Mouse (Mus musculus) stomach, embryonic 14.5 days (tissue): ENCODE measurements around the gene A930018P22Rik. TPM values are rescaled to one million over a fixed set of nuclear protein-coding genes. Genes with fewer than 3 reads are reported as not detected.

Source experiments
- ATAC-seq: fragments of 200-750 bp; cut with Nextera tagmentation; 2 replicates; pipeline ENCODE4 v1.8.0; 2017; ENCODE audit warnings: low read depth, moderate TSS enrichment; ENCODE audit not compliant: insufficient number of reproducible peaks, insufficient read depth, low FRiP score
- H3K27ac ChIP-seq: fragments of 300-500 bp; sonication (generic); 2 replicates; pipeline ENCODE4 v1.5.1; 2014; ENCODE audit warnings: mild to moderate bottlenecking, low read length, moderate library complexity, mixed read lengths
- H3K27me3 ChIP-seq: fragments of 300-500 bp; sonication (generic); 2 replicates; pipeline ENCODE4 v1.6.1; 2014; ENCODE audit warnings: low read length, control low read depth, mixed read lengths; ENCODE audit not compliant: control insufficient read depth, insufficient read depth
- H3K36me3 ChIP-seq: fragments of 300-500 bp; sonication (generic); 2 replicates; pipeline ENCODE4 v1.6.1; 2014; ENCODE audit warnings: mild to moderate bottlenecking, control low read depth, low read length, moderate library complexity, mixed read lengths; ENCODE audit not compliant: control insufficient read depth, insufficient read depth
- H3K4me1 ChIP-seq: fragments of 300-500 bp; sonication (generic); 2 replicates; pipeline ENCODE4 v1.6.1; 2014; ENCODE audit warnings: low read length, control low read depth, mixed read lengths; ENCODE audit not compliant: control insufficient read depth, insufficient read depth
- H3K4me2 ChIP-seq: fragments of 300-500 bp; sonication (generic); replicated peaks from 2 replicates; pipeline ENCODE4 v1.6.1; 2014; ENCODE audit warnings: low read depth, low read length, control low read depth
- H3K4me3 ChIP-seq: fragments of 300-500 bp; sonication (generic); 2 replicates; pipeline ENCODE4 v1.5.1; 2014; ENCODE audit warnings: low read depth, low read length, control low read depth
- H3K9ac ChIP-seq: fragments of 300-500 bp; sonication (generic); replicated peaks from 2 replicates; pipeline ENCODE4 v1.6.1; 2014; ENCODE audit warnings: low read depth, mild to moderate bottlenecking, control low read depth, low read length, moderate library complexity, mixed read lengths
- H3K9me3 ChIP-seq: fragments of 300-500 bp; sonication (generic); 2 replicates; pipeline ENCODE4 v1.6.1; 2016; ENCODE audit warnings: low read depth, low read length, control low read depth; ENCODE audit not compliant: control insufficient read depth
- WGBS: fragments of 180-500 bp; shearing (Covaris S2); extraction: QIAGEN DNeasy Blood & Tissue Kit; methylation state at CpG from one replicate; pipeline ENCODE4 v1.1.7; 2014; 5-methylcytosine and 5-hydroxymethylcytosine counted together
- polyA plus RNA-seq: library from polyadenylated mRNA; unstranded; fragments of >200 nt; fragmentation: Nextera tagmentation; extraction: Ambion mirVana; gene quantifications from 2 replicates; pipeline ENCODE4 v1.2.1, GENCODE M21; 2014

The A930018P22Rik gene
- polyA plus RNA-seq, 1 experiment from 2014 or later = not detected

GRCm38 (mm10) chr2:104153876-104154275, 31.3 kb downstream of the A930018P22Rik start:
- no peaks in the 10 kb centered on the region for H3K27me3 ChIP-seq
- 83% methylated on average over 3 of the region's 3 CpGs for WGBS
- no peak overlapping the region for H3K4me3 ChIP-seq
- no peak overlapping the region for H3K4me2 ChIP-seq
- H3K9ac ChIP-seq = no peak overlapping the region
- no peaks in the 10 kb centered on the region for H3K36me3 ChIP-seq
- H3K4me1 ChIP-seq = no peaks in the 10 kb centered on the region
- no peak overlapping the region for H3K27ac ChIP-seq
- no peaks in the 10 kb centered on the region for H3K9me3 ChIP-seq
- ATAC-seq = no peak

- Histone ChIP-seq H3K9me3 (no peaks in the 10 kb centered on the region), H3K9ac (no peak overlapping the region), H3K36me3 (no peaks in the 10 kb centered on the region), H3K4me2 (no peak overlapping the region), H3K27me3 (no peaks in the 10 kb centered on the region), H3K4me3 (no peak overlapping the region), H3K27ac (no peak overlapping the region), H3K4me1 (no peaks in the 10 kb centered on the region)
- WGBS = 70% methylated on average over 4 of the region's 4 CpGs
- ATAC-seq = no peak
These were observed 35.3 kb downstream of the A930018P22Rik start for GRCm38 (mm10) chr2:104157831-104158230.

- ATAC-seq = no peak
- no peak overlapping the region for H3K27ac ChIP-seq
- 81% methylated on average over 7 of the region's 7 CpGs for WGBS
- H3K9ac ChIP-seq = no peak overlapping the region
- H3K9me3 ChIP-seq = no peaks in the 10 kb centered on the region
- H3K4me2 ChIP-seq = no peak overlapping the region
- no peaks in the 10 kb centered on the region for H3K27me3 ChIP-seq
- no peaks in the 10 kb centered on the region for H3K36me3 ChIP-seq
- no peak overlapping the region for H3K4me3 ChIP-seq
- H3K4me1 ChIP-seq = no peaks in the 10 kb centered on the region
These were observed 40.8 kb downstream of the A930018P22Rik start for GRCm38 (mm10) chr2:104163418-104163817.

DNA sequence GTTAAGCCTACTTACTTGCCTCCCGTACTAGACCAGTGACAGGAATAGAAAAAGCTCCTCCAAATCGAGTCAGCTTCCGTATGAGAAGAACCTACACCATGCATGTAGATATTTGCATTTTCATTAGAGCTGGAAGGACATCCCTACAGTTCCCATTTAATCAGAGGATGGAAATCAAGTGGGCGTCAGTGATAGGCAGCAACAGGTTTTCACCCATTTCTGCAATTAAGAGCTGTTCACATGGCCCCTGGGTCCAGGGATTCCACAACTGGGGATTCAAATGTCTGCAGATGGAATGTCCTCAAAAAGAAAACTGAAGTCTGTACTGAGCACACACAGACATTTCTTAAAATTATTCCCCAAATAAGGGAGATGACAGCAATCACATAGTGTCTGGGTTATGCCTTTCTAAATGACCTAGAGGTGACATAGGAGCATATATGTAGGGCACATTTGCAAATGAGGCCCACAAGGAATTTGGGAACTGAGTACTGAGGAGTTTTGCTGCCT, 41.5 kb downstream of the A930018P22Rik start:
- Histone ChIP-seq H3K27ac (no peak overlapping the region), H3K27me3 (no peaks in the 10 kb centered on the region), H3K4me3 (no peak overlapping the region), H3K4me2 (no peak overlapping the region), H3K4me1 (no peaks in the 10 kb centered on the region), H3K36me3 (no peaks in the 10 kb centered on the region), H3K9me3 (no peaks in the 10 kb centered on the region), H3K9ac (no peak overlapping the region)
- no peak for ATAC-seq
- WGBS = 92% methylated on average over 4 of the region's 4 CpGs

GRCm38 (mm10) chr2:104165631-104166030, 43.1 kb downstream of the A930018P22Rik start:
- Histone ChIP-seq H3K36me3 (no peaks in the 10 kb centered on the region), H3K27ac (no peak overlapping the region), H3K9ac (no peak overlapping the region), H3K9me3 (no peaks in the 10 kb centered on the region), H3K27me3 (no peaks in the 10 kb centered on the region), H3K4me2 (no peak overlapping the region), H3K4me3 (no peak overlapping the region), H3K4me1 (no peaks in the 10 kb centered on the region)
- WGBS = 86% methylated on average over 2 of the region's 2 CpGs
- ATAC-seq = no peak

DNA sequence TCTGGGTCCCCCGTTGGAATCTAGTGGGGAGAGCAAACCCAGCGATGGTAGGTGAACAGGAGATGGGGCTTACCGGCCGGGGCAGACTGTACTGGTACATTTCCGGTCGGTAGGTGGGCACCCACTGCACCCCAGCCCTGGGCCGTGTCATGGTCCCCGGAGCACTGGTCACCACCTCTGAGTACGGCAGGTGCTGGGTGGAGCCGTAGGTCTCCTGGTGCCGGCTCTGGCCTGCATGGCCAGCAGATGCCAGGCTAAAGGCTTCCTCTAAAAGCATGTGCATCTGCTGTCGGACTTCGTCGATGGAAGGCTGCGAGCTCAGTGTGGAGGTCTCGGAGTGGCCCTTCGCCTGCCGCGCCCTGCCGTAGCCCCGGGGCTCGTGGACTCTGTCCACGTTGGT, 45.2 kb downstream of the A930018P22Rik start:
- ATAC-seq = no peak
- H3K4me2 ChIP-seq = no peak overlapping the region
- H3K4me3 ChIP-seq = no peak overlapping the region
- H3K36me3 ChIP-seq = no peaks in the 10 kb centered on the region
- 96% methylated on average over 23 of the region's 23 CpGs for WGBS
- no peak overlapping the region for H3K27ac ChIP-seq
- no peaks in the 10 kb centered on the region for H3K4me1 ChIP-seq
- H3K9me3 ChIP-seq = no peaks in the 10 kb centered on the region
- H3K27me3 ChIP-seq = no peaks in the 10 kb centered on the region
- no peak overlapping the region for H3K9ac ChIP-seq

DNA sequence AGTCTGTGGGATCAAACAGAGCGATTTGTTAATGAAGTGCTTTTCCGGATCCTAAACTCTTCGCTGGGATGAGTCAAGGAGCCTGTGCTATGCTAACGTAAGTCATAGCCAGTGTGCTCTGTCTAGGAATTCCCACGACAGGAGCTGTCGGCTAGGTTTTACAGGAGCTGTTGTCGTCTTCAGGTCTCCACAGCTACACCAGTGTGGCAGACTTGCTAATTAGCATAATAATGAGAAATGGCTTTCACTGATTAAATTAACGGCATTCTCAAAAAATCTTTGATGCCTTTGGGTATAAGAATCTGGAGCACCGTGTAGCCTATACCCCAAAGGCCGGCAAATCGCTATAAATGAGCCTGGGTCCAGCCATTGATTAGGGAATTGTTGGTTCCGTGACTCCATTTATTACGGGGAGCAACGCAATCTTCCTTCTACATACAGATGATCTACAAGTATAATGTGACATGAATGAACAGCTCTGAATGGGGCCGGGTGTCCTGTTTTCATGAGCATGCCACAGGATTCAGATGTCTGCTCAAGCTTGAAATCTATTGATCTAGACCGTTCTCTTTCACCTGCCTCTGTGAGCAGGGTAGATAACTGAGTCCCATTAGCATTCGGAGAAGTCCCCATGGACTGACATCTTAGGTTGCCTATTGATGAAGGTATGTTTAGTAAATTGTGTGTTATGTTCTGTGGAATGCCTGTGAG, 45.8 kb downstream of the A930018P22Rik start:
- H3K9me3 ChIP-seq = no peaks in the 10 kb centered on the region
- H3K9ac ChIP-seq = no peak overlapping the region
- H3K36me3 ChIP-seq = no peaks in the 10 kb centered on the region
- H3K27ac ChIP-seq = no peak overlapping the region
- WGBS = 93% methylated on average over 17 of the region's 17 CpGs
- H3K27me3 ChIP-seq = no peaks in the 10 kb centered on the region
- no peak overlapping the region for H3K4me3 ChIP-seq
- no peak overlapping the region for H3K4me2 ChIP-seq
- ATAC-seq = no peak
- no peaks in the 10 kb centered on the region for H3K4me1 ChIP-seq

GRCm38 (mm10) chr2:104172695-104173348, 50.3 kb downstream of the A930018P22Rik start:
- Histone ChIP-seq H3K27ac (no peak overlapping the region), H3K4me2 (no peak overlapping the region), H3K27me3 (no peaks in the 10 kb centered on the region), H3K9ac (no peak overlapping the region), H3K4me1 (peaks cover 14% of the 10 kb centered on the region; the same call in 1 of the 2 replicates), H3K4me3 (no peak overlapping the region), H3K36me3 (no peaks in the 10 kb centered on the region), H3K9me3 (no peaks in the 10 kb centered on the region)
- no peak for ATAC-seq
- WGBS = 56% methylated on average over 11 of the region's 11 CpGs
